Mouse (Mus musculus) lung, adult 2 months (tissue): Measurements from ENCODE around the gene Clk3. TPM values are rescaled to one million over a fixed set of nuclear protein-coding genes. Genes with fewer than 3 reads are reported as not detected.

Experiments
- DNase-seq: peaks from one replicate; pipeline ENCODE4 v3.0.0; 2022
- H3K4me1 ChIP-seq: fragments of 200-500 bp; 2 replicates; pipeline ENCODE4 v1.6.1; 2011; ENCODE audit warnings: low read length; ENCODE audit not compliant: control insufficient read depth, insufficient read depth
- H3K4me3 ChIP-seq: fragments of 200-500 bp; replicated peaks from 2 replicates; pipeline ENCODE3; 2011; ENCODE audit warnings: low read depth, mild to moderate bottlenecking, control low read depth, low read length; ENCODE audit errors: extremely low read depth
- CTCF ChIP-seq: fragments of 200-500 bp; IDR thresholded peaks from 2 replicates; pipeline ENCODE4 v1.5.1; 2011; ENCODE audit warnings: mild to moderate bottlenecking, low read length, control low read depth; ENCODE audit not compliant: insufficient read depth
- POLR2A ChIP-seq: fragments of 200-500 bp; IDR thresholded peaks from 2 replicates; pipeline ENCODE4 v1.6.1; 2011; ENCODE audit warnings: low read depth, mild to moderate bottlenecking, control low read depth, low read length, borderline replicate concordance; ENCODE audit errors: extremely low read depth
- WGBS: fragments of 180-500 bp; shearing (Covaris S2); methylation state at CpG from one replicate; pipeline ENCODE4 v1.1.7; 2018; 5-methylcytosine and 5-hydroxymethylcytosine counted together
- polyA plus RNA-seq: library from polyadenylated mRNA; depleted of rRNA; stranded (reverse); fragments of >200 nt; gene quantifications from 2 replicates; pipeline ENCODE4 v1.2.3, GENCODE M21; 2012

The Clk3 gene
- polyA plus RNA-seq, 1 experiment, result 159 TPM

DNA sequence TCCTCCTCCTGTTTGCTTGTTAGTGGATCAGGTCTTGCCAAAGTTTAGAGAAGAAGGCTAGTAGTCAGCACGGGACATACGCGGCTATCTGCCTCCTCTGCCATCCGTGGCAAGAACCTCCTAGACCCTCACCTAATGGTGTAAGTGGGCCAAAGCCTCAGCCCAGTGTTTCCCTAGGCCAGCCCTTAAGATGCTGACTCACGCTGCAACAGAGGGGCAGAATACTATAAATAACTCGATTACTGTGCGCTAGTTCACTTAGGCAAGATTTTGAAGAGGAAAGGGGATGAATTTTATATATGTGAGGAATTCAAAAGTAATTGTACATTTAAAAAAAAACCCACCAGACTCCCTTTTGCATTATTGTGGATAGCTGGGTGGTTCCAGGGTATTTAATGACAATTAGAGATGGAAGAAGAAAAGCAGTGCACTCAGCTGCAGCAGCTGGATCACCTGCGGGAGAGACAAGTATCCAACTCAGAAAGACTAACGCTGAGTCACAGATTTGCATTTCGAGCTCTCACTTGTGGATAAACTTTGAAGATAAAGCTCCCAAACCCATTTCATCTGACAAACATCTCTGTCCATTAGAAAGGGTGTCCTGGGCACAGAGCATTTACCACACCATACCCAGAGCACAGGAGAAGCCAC, 39.6 kb upstream of the Clk3 start:
- 49% methylated on average over 10 of the region's 10 CpGs for WGBS
- H3K4me1 ChIP-seq, result peaks cover 19% of the 10 kb centered on the region
- no peak for DNase-seq
- TF ChIP-seq POLR2A, result no peak
- TF ChIP-seq CTCF, result no peak
- no peak overlapping the region for H3K4me3 ChIP-seq

DNA sequence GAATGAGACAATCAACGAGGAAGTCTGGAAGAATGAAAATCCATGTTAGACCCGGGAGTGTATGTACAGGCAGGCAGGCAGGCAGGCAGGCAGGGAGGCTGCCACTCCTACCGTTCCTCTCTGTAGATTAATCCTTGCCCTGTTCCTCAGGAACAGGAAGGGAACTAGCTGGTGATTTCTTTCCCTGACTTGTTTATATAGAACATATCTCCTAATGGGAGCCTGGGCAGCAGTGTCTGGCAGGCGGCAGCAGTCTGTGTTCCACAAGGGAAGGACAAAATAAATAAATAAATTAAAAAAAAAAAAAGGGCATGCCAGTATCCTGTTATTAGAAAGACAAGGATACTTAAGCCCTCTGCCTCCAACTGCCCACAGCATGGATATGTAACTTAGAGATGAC, 38.2 kb upstream of the Clk3 start:
- TF ChIP-seq CTCF (no peak), POLR2A (no peak)
- no peak for DNase-seq
- 31% methylated on average over 4 of the region's 4 CpGs for WGBS
- H3K4me1 ChIP-seq, result peaks cover 24% of the 10 kb centered on the region
- H3K4me3 ChIP-seq, result no peak overlapping the region

DNA sequence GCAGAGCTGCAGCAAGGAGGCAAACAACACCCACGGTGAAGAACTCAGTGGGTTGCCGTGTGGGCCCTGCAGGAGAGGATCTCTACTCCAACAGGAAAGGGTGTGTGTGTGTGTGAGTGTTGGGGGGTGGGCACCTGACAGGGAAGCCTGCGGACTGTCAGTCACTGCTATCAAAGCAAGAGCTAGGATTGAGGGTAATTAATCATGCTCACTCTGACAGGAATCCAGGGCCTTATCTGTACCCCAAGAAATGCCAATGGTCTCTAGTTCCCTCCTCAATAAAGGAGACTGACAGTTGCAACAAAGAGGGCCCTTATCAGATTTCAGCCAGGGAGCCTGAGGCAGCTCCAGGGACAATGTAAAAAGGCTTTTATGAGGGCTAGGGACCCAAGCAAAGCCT, 37.4 kb upstream of the Clk3 start:
- Histone ChIP-seq H3K4me3 (no peak overlapping the region), H3K4me1 (peaks cover 25% of the 10 kb centered on the region)
- no peak for TF ChIP-seq POLR2A
- no peak for TF ChIP-seq CTCF
- 47% methylated on average over 3 of the region's 3 CpGs for WGBS
- DNase-seq, result no peak

- Histone ChIP-seq H3K4me3 (no peak overlapping the region), H3K4me1 (peaks cover 23% of the 10 kb centered on the region)
- TF ChIP-seq CTCF (no peak), POLR2A (no peak)
- DNase-seq, result no peak
- WGBS, result 66% methylated on average over 9 of the region's 9 CpGs
Measured at GRCm38 (mm10) chr9:57800325-57800975, 34.8 kb upstream of the Clk3 start.

- DNase-seq, result no peak
- WGBS, result 14% methylated on average over 10 of the region's 10 CpGs
- no peak for TF ChIP-seq CTCF
- no peak for TF ChIP-seq POLR2A
- Histone ChIP-seq H3K4me1 (peaks cover 16% of the 10 kb centered on the region), H3K4me3 (no peak overlapping the region)
Measured at GRCm38 (mm10) chr9:57798725-57799253, 33.1 kb upstream of the Clk3 start.

GRCm38 (mm10) chr9:57797456-57797855, 31.8 kb upstream of the Clk3 start:
- 93% methylated on average over 8 of the region's 8 CpGs for WGBS
- DNase-seq, result no peak
- peaks cover 10% of the 10 kb centered on the region; the same call in 1 of the 2 replicates for H3K4me1 ChIP-seq
- H3K4me3 ChIP-seq, result no peak overlapping the region
- TF ChIP-seq CTCF (no peak), POLR2A (no peak)

GRCm38 (mm10) chr9:57789733-57790132, 24.1 kb upstream of the Clk3 start:
- DNase-seq, result no peak
- TF ChIP-seq POLR2A, result no peak
- H3K4me3 ChIP-seq, result no peak overlapping the region
- H3K4me1 ChIP-seq, result no peaks in the 10 kb centered on the region
- WGBS, result 68% methylated on average over 3 of the region's 3 CpGs

GRCm38 (mm10) chr9:57782656-57783055, 17.0 kb upstream of the Clk3 start:
- DNase-seq, result no peak
- 84% methylated on average over 3 of the region's 3 CpGs for WGBS

GRCm38 (mm10) chr9:57775736-57776135, 10.1 kb upstream of the Clk3 start:
- no peak for DNase-seq
- Histone ChIP-seq H3K4me3 (no peak overlapping the region), H3K4me1 (no peaks in the 10 kb centered on the region)
- 68% methylated on average over 4 of the region's 4 CpGs for WGBS
- TF ChIP-seq POLR2A (no peak), CTCF (no peak)

More at GRCm38 (mm10) chr9:57782656-57783055, 17.0 kb upstream of the Clk3 start:
- Histone ChIP-seq H3K4me3 (no peak overlapping the region), H3K4me1 (no peaks in the 10 kb centered on the region)
- TF ChIP-seq CTCF (no peak), POLR2A (no peak)

GRCm38 (mm10) chr9:57775026-57775425, 9.4 kb upstream of the Clk3 start:
- Histone ChIP-seq H3K4me3 (no peak overlapping the region), H3K4me1 (no peaks in the 10 kb centered on the region)
- WGBS, result 75% methylated on average over 5 of the region's 5 CpGs
- DNase-seq, result no peak
- TF ChIP-seq POLR2A (no peak), CTCF (no peak)
